Mouse (Mus musculus): ENCODE measurements at regions not wholly inside any gene's neighbourhood (a gene's known extent, or its start where the extent isn't known, plus 50 kb on each side); places are given as distances from the start of the nearest gene placed in this dataset.

DNA sequence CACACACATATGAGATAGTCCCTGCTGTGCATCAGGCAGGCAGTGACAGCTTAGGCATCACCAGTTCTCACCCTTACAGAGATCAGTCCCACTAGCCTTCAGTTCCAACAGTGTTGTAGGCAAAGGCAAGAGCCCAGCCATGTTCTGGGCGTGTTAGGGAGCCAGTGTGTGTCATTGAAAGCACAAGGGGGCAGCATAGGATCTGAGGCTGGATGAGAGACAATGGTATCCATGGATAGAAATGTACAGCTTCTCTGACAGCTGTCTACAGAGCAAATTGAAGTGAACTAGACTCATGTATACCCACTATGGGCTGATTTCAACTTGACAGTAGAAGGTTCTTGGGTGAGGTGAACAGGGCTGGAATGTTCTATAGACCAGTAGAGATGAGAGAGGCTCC is 259.9 kb downstream of the Prdm2 start:
- Histone ChIP-seq H3K27me3 (ENCODE audit: insufficient read depth, poor library complexity, severe bottlenecking) (0 out of 2 replicates have a peak, but pooled peaks cover 5% of the 10 kb centered on the region), H3K27ac (no peak overlapping the region), H3K4me3 (no peak overlapping the region), H3K9me3 (no peaks in the 10 kb centered on the region), H3K36me3 (no peaks in the 10 kb centered on the region), H3K4me1 (replicated peaks) (peaks cover 22% of the 10 kb centered on the region)
- no peak for DNase-seq (ENCODE audit: low spot score)
- WGBS = 54% methylated on average over 1 of the region's 1 CpGs

DNA sequence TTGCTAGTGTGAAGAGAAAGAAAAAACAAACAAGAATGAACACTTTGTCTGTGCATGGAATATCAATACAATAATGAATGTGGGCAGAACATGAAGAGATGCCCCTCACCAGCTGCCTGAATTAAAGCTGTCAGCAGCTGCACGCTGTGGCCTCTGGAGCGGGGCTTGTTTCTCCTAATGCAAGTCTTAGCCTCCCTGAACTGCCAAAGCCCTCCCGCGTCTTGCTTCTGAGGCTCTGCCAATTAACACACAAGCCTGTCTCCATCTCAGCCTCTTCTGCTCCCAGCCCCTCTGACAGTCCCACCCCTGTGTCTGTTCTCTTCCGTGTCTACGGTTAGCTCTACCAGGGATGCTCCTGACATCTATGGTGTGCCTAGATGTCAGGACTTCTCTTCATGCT is 265.1 kb downstream of the Prdm2 start:
- Histone ChIP-seq H3K9me3 (no peaks in the 10 kb centered on the region), H3K27ac (no peak overlapping the region), H3K27me3 (ENCODE audit: insufficient read depth, poor library complexity, severe bottlenecking) (0 out of 2 replicates have a peak, but pooled peaks cover 5% of the 10 kb centered on the region), H3K36me3 (no peaks in the 10 kb centered on the region), H3K4me3 (no peak overlapping the region), H3K4me1 (replicated peaks) (peaks cover 5% of the 10 kb centered on the region)
- 72% methylated on average over 6 of the region's 6 CpGs for WGBS
- DNase-seq (ENCODE audit: low spot score) = no peak

DNA sequence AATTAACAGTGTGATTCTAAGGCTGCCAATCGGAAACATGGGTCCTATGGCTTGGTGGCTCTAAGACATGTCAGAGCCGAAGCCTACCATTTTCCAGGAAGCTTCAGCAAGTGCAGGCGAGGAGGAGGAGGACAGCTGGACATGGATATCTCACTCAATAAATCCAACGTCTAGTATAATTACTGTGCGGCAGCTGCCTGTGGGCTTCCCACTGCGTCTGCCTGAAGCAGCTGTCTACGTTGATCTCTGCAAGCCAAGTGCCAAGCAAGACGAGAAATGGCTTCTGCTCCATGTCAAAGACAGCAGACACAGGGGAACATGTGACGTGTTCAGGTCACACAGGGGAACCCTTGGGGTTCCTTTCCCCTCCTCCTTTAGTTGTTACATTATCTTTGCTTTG is 279.2 kb downstream of the Prdm2 start:
- Histone ChIP-seq H3K9me3 (no peaks in the 10 kb centered on the region), H3K27ac (no peak overlapping the region), H3K4me3 (no peak overlapping the region), H3K4me1 (replicated peaks) (no peaks in the 10 kb centered on the region), H3K36me3 (no peaks in the 10 kb centered on the region), H3K27me3 (ENCODE audit: insufficient read depth, poor library complexity, severe bottlenecking) (no peaks in the 10 kb centered on the region)
- no peak for DNase-seq (ENCODE audit: low spot score)
- 88% methylated on average over 9 of the region's 9 CpGs for WGBS

DNA sequence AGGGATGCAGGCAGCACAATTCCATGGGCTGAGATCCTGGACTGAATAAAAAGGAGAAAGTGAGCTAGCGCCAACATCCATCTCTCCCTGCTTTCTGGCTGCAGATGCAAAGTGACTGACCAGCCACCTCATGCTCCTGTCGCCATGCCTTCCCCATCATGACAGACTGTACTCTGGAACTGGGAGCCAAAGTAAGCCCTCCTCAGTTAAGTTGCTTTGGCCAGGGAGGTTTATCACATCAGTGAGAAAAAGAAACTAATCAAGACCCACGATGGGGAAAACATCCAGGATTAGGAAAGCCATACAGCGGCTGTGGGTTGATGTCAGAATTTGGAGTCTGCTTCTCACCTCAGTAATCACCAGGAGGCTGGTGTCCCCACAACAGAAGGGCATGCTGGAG is 283.6 kb downstream of the Prdm2 start:
- no peak overlapping the region for H3K4me3 ChIP-seq
- no peaks in the 10 kb centered on the region for H3K27me3 ChIP-seq (ENCODE audit: insufficient read depth, poor library complexity, severe bottlenecking)
- no peaks in the 10 kb centered on the region for H3K36me3 ChIP-seq
- H3K4me1 ChIP-seq (replicated peaks) = no peaks in the 10 kb centered on the region
- WGBS = 88% methylated on average over 4 of the region's 4 CpGs
- no peak for DNase-seq (ENCODE audit: low spot score)
- H3K27ac ChIP-seq = no peak overlapping the region
- no peaks in the 10 kb centered on the region for H3K9me3 ChIP-seq

DNA sequence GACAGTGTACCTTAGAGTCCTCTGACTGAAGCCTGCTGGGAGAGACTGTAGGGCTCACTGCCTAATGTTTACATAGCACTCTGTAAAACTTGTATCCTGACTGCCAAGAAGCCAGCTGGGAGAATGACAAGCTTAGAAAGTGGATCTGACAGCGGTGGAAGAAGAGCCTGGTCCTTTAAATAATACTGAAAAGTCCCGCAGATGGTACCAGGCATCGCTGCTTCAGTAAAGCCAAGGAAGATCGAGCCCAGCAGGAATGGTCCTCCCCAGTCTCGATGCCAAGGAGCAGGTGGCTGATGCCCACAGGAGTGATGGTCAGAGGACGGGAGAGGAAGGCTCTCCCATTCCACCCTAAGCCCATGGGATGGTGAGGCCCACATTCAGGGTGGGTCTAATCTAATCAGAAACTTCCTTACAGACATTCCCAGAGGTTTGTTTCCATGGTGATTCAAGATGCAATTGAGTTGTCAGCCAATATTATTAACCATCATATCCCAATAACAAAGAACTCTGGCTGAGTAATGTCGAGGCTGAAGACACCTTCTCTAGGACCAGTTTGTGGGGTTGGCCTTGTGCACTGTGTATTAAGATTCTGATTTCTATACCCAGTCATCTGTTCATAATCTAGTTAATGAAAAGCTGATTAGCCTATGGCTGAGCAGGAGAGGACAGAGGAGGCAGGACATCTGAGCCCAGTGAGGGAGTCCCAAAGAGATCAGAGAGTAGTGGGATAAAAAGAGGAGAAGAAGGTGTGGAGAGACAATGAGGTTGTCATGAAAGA is 285.3 kb downstream of the Prdm2 start:
- H3K4me1 ChIP-seq (replicated peaks) = no peaks in the 10 kb centered on the region
- WGBS = 86% methylated on average over 7 of the region's 7 CpGs
- no peaks in the 10 kb centered on the region for H3K9me3 ChIP-seq
- H3K4me3 ChIP-seq = no peak overlapping the region
- DNase-seq (ENCODE audit: low spot score) = no peak
- no peaks in the 10 kb centered on the region for H3K27me3 ChIP-seq (ENCODE audit: insufficient read depth, poor library complexity, severe bottlenecking)
- H3K27ac ChIP-seq = no peak overlapping the region
- no peaks in the 10 kb centered on the region for H3K36me3 ChIP-seq

DNA sequence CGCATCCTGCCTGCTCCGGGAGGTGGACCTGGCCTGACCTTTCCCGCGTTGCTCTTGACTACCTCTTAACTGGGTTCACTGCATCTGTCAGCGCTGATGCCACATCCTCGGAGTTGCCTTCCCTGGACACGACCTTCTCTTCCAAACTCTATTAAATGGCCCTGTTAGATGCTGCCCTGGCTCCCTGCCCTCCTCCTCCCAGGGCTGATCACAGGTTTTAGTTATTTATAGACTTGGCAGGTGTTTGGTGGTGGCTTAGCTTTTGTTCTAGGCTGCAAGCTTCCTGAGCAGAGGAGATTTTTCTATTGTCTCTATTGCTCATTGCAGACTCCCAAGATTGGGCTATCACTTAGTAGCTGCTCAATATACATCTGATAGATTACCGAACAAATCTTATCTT is 287.7 kb downstream of the Prdm2 start:
- no peaks in the 10 kb centered on the region for H3K27me3 ChIP-seq (ENCODE audit: insufficient read depth, poor library complexity, severe bottlenecking)
- WGBS = 73% methylated on average over 8 of the region's 8 CpGs
- no peak overlapping the region for H3K27ac ChIP-seq
- no peaks in the 10 kb centered on the region for H3K9me3 ChIP-seq
- DNase-seq (ENCODE audit: low spot score) = no peak
- no peaks in the 10 kb centered on the region for H3K36me3 ChIP-seq
- no peak overlapping the region for H3K4me3 ChIP-seq
- H3K4me1 ChIP-seq (replicated peaks) = no peaks in the 10 kb centered on the region

DNA sequence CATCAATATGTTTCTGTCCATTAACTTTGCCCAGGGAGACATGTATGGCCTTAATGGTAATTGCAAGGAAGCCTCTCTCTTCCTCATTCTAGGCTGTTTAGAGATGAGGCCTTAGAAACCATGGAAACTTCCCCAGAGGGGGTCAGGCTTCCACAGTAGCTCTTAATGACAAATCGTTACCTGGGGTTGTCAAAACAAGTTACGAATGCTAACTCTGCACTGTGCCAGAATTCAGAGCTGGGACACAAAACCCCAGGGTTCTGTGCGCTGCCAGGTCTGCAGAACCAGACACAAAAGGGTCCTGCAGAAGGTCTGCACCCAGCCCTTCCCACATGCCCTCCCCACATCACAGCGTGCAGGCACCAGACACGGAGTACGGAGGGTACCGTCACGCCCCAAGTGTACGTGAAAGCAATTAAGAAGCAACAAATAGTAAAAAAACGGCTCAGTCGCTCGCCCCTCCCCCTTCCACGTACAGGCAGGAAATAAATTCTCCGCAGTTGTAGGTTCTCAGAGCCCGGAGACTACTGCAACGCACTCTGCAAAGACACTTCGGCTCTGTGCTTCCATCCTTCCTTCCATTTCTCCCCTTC is 303.3 kb downstream of the Prdm2 start:
- peaks cover 10% of the 10 kb centered on the region for H3K4me1 ChIP-seq (replicated peaks)
- no peaks in the 10 kb centered on the region for H3K27me3 ChIP-seq (ENCODE audit: insufficient read depth, poor library complexity, severe bottlenecking)
- WGBS = 39% methylated on average over 17 of the region's 17 CpGs
- DNase-seq (ENCODE audit: low spot score) = peak; percentile 26
- H3K4me3 ChIP-seq = peak overlapping the region; percentile 16; the same call in 1 of the 2 replicates
- H3K36me3 ChIP-seq = no peaks in the 10 kb centered on the region
- peak overlapping the region; percentile 74 for H3K27ac ChIP-seq
- no peaks in the 10 kb centered on the region for H3K9me3 ChIP-seq

DNA sequence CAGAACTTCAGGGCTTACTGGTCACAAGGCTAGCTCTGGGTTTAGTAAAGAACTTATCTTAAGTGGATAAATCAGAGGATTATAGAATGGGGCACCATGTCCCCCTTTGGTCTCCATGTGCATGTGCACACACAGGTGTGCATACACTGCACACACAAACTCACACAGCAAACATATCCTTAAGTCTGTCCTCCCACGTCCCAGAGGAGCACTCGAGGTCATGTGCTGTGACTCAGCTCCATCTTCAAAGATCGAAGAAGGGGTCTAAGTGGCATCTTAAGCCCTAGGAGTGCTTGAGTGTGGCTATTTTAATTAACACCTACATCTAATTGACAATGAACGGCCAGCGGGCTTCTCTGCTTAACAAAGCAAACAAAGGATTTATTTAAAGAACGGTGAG is 304.0 kb downstream of the Prdm2 start:
- peaks cover 10% of the 10 kb centered on the region for H3K4me1 ChIP-seq (replicated peaks)
- 76% methylated on average over 6 of the region's 6 CpGs for WGBS
- no peak overlapping the region for H3K4me3 ChIP-seq
- no peaks in the 10 kb centered on the region for H3K36me3 ChIP-seq
- H3K27me3 ChIP-seq (ENCODE audit: insufficient read depth, poor library complexity, severe bottlenecking) = no peaks in the 10 kb centered on the region
- DNase-seq (ENCODE audit: low spot score) = no peak
- H3K9me3 ChIP-seq = no peaks in the 10 kb centered on the region
- H3K27ac ChIP-seq = no peak overlapping the region

DNA sequence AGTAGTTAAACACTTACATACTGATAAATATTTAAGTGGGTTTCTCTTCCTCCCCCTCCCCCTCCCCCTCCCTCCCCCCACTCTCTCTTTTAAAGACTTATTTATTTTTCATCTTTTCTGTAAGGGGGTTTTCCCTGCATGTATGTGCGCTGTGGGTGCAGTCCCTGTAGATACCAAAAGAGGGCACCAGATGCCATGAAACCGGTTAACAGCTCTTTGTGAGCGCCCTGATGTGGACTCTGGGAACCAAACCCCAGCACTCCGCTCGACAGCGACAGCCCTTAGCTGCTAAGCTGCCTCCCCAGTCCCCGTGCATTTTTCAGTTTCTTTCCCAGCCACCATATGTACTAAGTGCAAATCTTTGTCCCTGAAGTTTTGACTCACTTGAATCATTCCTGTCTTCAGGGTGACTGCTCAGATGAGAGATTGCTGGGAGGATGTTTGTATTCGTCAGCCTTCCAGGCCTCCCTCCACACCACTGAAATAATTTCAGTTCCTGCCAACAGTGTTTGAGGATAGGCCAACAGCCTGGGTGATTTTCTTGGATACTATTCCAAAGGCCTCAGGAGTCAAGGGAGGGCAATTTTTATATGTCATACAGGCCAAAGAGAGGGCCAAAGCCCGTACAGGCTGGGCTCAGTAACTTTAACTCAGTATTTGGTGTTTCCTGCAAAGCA is 309.3 kb downstream of the Prdm2 start:
- Histone ChIP-seq H3K36me3 (no peaks in the 10 kb centered on the region), H3K27me3 (ENCODE audit: insufficient read depth, poor library complexity, severe bottlenecking) (no peaks in the 10 kb centered on the region), H3K27ac (no peak overlapping the region), H3K4me3 (no peak overlapping the region), H3K9me3 (no peaks in the 10 kb centered on the region), H3K4me1 (replicated peaks) (no peaks in the 10 kb centered on the region)
- WGBS = 80% methylated on average over 9 of the region's 9 CpGs
- no peak for DNase-seq (ENCODE audit: low spot score)

DNA sequence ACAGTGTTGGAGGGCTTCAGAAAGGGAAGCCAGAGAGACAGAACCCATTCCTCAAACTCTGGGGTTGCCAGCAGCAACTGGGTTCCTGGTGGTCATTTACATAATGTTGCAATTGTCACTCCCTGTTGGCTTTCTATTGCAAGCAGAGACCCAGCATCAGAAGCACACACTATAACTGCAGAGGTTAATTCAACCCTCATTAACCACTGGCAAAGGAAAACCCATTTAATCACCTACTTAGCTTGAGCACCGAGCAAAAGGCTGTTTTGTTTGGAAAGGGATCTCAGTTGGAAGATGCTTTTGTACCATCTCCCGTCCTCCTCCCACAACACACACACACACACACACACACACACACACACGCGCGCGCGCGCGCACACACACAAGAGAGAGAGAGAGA is 312.0 kb downstream of the Prdm2 start:
- DNase-seq (ENCODE audit: low spot score) = no peak
- Histone ChIP-seq H3K27ac (no peak overlapping the region), H3K4me1 (replicated peaks) (no peaks in the 10 kb centered on the region), H3K4me3 (no peak overlapping the region), H3K36me3 (no peaks in the 10 kb centered on the region), H3K27me3 (ENCODE audit: insufficient read depth, poor library complexity, severe bottlenecking) (no peaks in the 10 kb centered on the region), H3K9me3 (peaks cover 10% of the 10 kb centered on the region)
- 91% methylated on average over 9 of the region's 9 CpGs for WGBS

DNA sequence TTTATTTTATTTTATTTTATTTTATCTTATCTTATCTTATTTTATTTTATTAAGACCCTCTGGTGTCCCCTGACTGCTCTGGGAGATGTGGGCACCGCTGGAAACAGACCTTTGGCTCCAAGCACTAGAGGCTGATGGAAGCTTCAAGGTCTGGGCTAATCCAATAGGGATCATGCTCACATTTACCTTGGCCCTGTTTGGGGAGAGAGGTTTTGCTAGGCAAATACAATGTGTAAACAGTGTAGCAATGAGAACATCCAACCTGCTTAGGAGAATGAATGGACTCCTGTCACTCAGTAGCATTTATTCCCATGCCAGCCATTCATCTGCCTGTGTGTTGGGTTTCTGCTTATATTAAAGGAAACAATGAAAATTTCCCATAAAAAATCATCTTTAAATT is 313.8 kb downstream of the Prdm2 start:
- no peak for DNase-seq (ENCODE audit: low spot score)
- Histone ChIP-seq H3K27ac (no peak overlapping the region), H3K4me3 (no peak overlapping the region), H3K4me1 (replicated peaks) (no peaks in the 10 kb centered on the region), H3K9me3 (peaks cover 10% of the 10 kb centered on the region), H3K36me3 (no peaks in the 10 kb centered on the region), H3K27me3 (ENCODE audit: insufficient read depth, poor library complexity, severe bottlenecking) (no peaks in the 10 kb centered on the region)
- 79% methylated on average over 1 of the region's 1 CpGs for WGBS

DNA sequence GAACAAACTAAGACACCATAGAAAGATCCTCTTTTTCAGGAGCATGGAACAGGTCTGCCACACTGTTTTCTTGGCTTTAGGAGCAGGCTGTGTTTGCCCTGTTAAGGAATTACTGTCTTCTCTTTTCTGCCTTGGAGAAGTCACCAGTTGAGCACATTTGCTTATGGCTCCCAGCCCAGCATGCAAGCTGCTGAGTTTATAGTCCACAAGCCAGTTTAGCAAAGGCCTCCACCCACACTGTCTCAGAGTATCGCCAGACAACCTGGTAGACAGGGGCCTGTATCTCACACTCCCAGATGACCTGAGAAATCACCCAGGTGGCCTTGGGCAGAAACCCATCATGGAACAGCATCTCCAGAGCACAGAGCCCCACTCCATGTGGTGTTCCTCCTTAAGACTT is 322.1 kb downstream of the Prdm2 start:
- DNase-seq (ENCODE audit: low spot score) = no peak
- 88% methylated on average over 1 of the region's 1 CpGs for WGBS
- H3K4me1 ChIP-seq (replicated peaks) = no peaks in the 10 kb centered on the region
- no peak overlapping the region for H3K4me3 ChIP-seq
- no peaks in the 10 kb centered on the region for H3K27me3 ChIP-seq (ENCODE audit: insufficient read depth, poor library complexity, severe bottlenecking)
- H3K36me3 ChIP-seq = no peaks in the 10 kb centered on the region
- H3K9me3 ChIP-seq = 0 out of 2 replicates have a peak, but pooled peaks cover 4% of the 10 kb centered on the region
- no peak overlapping the region for H3K27ac ChIP-seq

DNA sequence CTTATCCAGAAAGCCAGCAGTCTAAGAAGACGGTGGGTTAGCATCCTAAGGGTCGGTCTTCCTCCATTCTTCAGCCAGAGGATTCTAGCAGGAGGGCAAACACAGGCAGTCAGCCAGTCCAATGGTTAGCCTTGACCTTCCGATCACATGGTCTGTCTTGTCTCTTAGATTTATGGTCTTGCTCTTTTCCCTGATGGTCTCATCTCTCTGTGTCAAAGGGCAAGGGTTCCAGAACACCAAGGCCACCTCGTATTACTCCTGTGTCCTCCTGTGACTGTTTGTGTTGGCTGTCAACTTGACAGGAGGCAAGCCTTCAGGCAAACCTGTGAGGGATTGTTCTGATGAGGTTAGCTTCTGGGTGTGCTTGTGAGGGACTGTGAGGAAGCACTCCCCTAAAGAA is 323.9 kb downstream of the Prdm2 start:
- H3K27me3 ChIP-seq (ENCODE audit: insufficient read depth, poor library complexity, severe bottlenecking) = no peaks in the 10 kb centered on the region
- no peak overlapping the region for H3K27ac ChIP-seq
- no peak overlapping the region for H3K4me3 ChIP-seq
- WGBS = 80% methylated on average over 4 of the region's 4 CpGs
- no peaks in the 10 kb centered on the region for H3K36me3 ChIP-seq
- 0 out of 2 replicates have a peak, but pooled peaks cover 4% of the 10 kb centered on the region for H3K9me3 ChIP-seq
- H3K4me1 ChIP-seq (replicated peaks) = no peaks in the 10 kb centered on the region
- no peak for DNase-seq (ENCODE audit: low spot score)
